ENCODE assay signal across 21 mouse cellular contexts in genomic region chr9:113632350-113633043, GRCm38 (mm10).
"Had no signal": no experiment of that assay in that cellular context is flagged by ENCODE, and none has a peak within 500 bp of the region (broad histone marks: within the 10 kb centered on the region; RNA-seq: fewer than 3 reads in every experiment).

No protein-coding gene starts in this region.

- H3K36me3 ChIP-seq: limb, embryonic 10.5 days; limb, embryonic 13.5 days; liver, embryonic 12.5 days; liver, embryonic 15.5 days; midbrain, embryonic 12.5 days; midbrain, embryonic 15.5 days; neural tube, embryonic 12.5 days; neural tube, embryonic 15.5 days had no signal

- H3K4me1 ChIP-seq: liver, embryonic 12.5 days; liver, embryonic 15.5 days; midbrain, embryonic 12.5 days; neural tube, embryonic 12.5 days had no signal

- H3K4me2 ChIP-seq: limb, embryonic 13.5 days; liver, embryonic 12.5 days; liver, embryonic 15.5 days; midbrain, embryonic 12.5 days; midbrain, embryonic 15.5 days; neural tube, embryonic 12.5 days; neural tube, embryonic 15.5 days had no signal

- H3K27me3 ChIP-seq: liver, embryonic 12.5 days; liver, embryonic 15.5 days; midbrain, embryonic 12.5 days; midbrain, embryonic 15.5 days; neural tube, embryonic 12.5 days; neural tube, embryonic 15.5 days had no signal

- DNase-seq: kidney, adult 18-20 months; kidney, adult 9 months; kidney, postnatal 14 days; kidney, postnatal 4 days; layer of hippocampus, adult 9-11 months; liver; lung, adult 2 months; lung, postnatal 14 days; retina, postnatal 1 day; spleen, adult 18-20 months; thymus, postnatal 25 days had no signal

- ATAC-seq: intestine, embryonic 16.5 days; liver, embryonic 12.5 days; midbrain, embryonic 15.5 days had no signal

- H3K9me3 ChIP-seq: limb, embryonic 10.5 days; liver, embryonic 12.5 days; liver, embryonic 15.5 days; midbrain, embryonic 15.5 days; neural tube, embryonic 15.5 days had no signal

- H3K4me3 ChIP-seq: limb, embryonic 10.5 days; limb, embryonic 13.5 days; liver, embryonic 12.5 days; liver, embryonic 15.5 days; midbrain, embryonic 12.5 days; midbrain, embryonic 15.5 days; neural tube, embryonic 12.5 days; neural tube, embryonic 15.5 days had no signal

- H3K9ac ChIP-seq: limb, embryonic 13.5 days; liver, embryonic 12.5 days; liver, embryonic 15.5 days; midbrain, embryonic 12.5 days; midbrain, embryonic 15.5 days; neural tube, embryonic 12.5 days; neural tube, embryonic 15.5 days had no signal

- H3K27ac ChIP-seq: limb, embryonic 10.5 days; limb, embryonic 13.5 days; liver, embryonic 12.5 days; liver, embryonic 15.5 days; macrophage; midbrain, embryonic 12.5 days; midbrain, embryonic 15.5 days; neural tube, embryonic 12.5 days; neural tube, embryonic 15.5 days had no signal
